Mouse (Mus musculus) thymus, adult 2 months (tissue): ENCODE measurements around the gene Ttc39d. TPM values are rescaled to one million over a fixed set of nuclear protein-coding genes. Genes with fewer than 3 reads are reported as not detected.

ENCODE experiments used
- DNase-seq: peaks from one replicate; pipeline ENCODE4 v3.0.0; 2021
- H3K27ac ChIP-seq: fragments of 200-500 bp; 2 replicates; pipeline ENCODE4 v1.5.1; 2012; ENCODE audit warnings: low read length, control low read depth; ENCODE audit not compliant: control insufficient read depth, insufficient read depth
- H3K27me3 ChIP-seq: fragments of 200-500 bp; 2 replicates; pipeline ENCODE4 v1.6.1; 2012; ENCODE audit warnings: mild to moderate bottlenecking, low read length, moderate library complexity, mixed read lengths; ENCODE audit not compliant: control insufficient read depth, insufficient read depth
- H3K36me3 ChIP-seq: fragments of 200-500 bp; 2 replicates; pipeline ENCODE4 v1.6.1; 2012; ENCODE audit warnings: mild to moderate bottlenecking, low read length, moderate library complexity; ENCODE audit not compliant: control insufficient read depth, insufficient read depth
- H3K4me1 ChIP-seq: fragments of 200-500 bp; replicated peaks from 2 replicates; pipeline ENCODE4 v1.6.1; 2012; ENCODE audit warnings: low read length; ENCODE audit not compliant: control insufficient read depth, insufficient read depth
- H3K4me3 ChIP-seq: fragments of 200-500 bp; 2 replicates; pipeline ENCODE4 v1.5.1; 2012; ENCODE audit warnings: mild to moderate bottlenecking, low read length, control low read depth, moderate library complexity; ENCODE audit not compliant: control insufficient read depth, insufficient read depth
- CTCF ChIP-seq: fragments of 200-500 bp; IDR thresholded peaks from 2 replicates; pipeline ENCODE4 v1.5.1; 2012; ENCODE audit warnings: mild to moderate bottlenecking, control low read depth, low read length, moderate library complexity, borderline replicate concordance; ENCODE audit not compliant: control insufficient read depth, poor library complexity, insufficient read depth; ENCODE audit errors: extremely low read depth
- POLR2A ChIP-seq: fragments of 200-500 bp; IDR thresholded peaks from 2 replicates; pipeline ENCODE4 v1.6.1; 2012; ENCODE audit warnings: mild to moderate bottlenecking, low read length, control low read depth, moderate library complexity; ENCODE audit not compliant: control insufficient read depth, poor library complexity, insufficient read depth; ENCODE audit errors: extremely low read depth
- WGBS: fragments of 180-500 bp; shearing (Covaris S2); methylation state at CpG from one replicate; pipeline ENCODE4 v1.1.7; 2018; 5-methylcytosine and 5-hydroxymethylcytosine counted together
- polyA plus RNA-seq: library from polyadenylated mRNA; depleted of rRNA; stranded (reverse); fragments of >200 nt; gene quantifications from 2 replicates; pipeline ENCODE4 v1.2.3, GENCODE M21; 2012; rRNA removed

Ttc39d gene
- polyA plus RNA-seq, 1 experiment: not detected

GRCm38 (mm10) chr17:80243116-80243515 lies 35.9 kb downstream of the Ttc39d start:
- WGBS: 96% methylated on average over 13 of the region's 13 CpGs
- Histone ChIP-seq H3K27me3 (no peaks in the 10 kb centered on the region), H3K4me3 (no peak overlapping the region), H3K36me3 (peaks cover 37% of the 10 kb centered on the region), H3K4me1 (no peaks in the 10 kb centered on the region), H3K27ac (no peak overlapping the region)
- no peak for DNase-seq
- TF ChIP-seq POLR2A (no peak), CTCF (no peak)

DNA sequence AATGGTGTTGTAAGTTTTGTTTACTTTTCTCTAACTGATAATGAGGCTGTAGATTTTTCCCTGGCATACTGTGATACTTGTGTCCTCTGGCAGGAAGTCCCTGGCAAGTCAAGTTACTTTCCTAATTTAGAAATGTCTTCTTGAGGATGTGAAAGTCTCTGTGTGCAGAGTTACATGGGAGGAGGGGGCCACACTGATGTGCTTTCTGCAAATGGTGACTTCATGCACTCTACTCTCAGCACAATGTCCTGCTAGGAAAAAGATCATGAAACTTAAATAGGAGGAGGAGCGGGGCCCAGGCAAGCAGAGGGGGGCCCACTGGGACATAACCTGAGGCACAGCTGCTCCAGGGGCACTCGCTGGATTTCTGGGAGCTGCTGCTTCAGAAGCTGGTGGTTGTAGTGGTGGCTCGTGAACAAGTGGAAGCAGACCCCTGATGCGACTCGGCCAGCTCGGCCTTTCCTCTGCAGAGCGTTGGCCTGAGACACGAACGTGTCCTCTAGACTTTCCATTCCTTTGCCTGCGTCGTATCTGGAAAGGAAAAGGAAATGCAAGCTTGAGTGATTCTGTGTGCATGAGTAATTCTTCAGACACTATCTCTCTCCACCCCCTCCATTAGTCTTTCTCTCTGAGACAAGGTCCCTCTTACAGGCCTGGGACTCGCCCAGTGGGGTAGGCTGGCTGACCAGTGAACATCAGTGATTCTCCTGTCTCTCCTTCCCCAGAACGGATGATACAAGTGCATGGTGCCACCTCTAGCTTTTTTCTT lies 45.7 kb downstream of the Ttc39d start:
- Histone ChIP-seq H3K4me3 (no peak overlapping the region), H3K4me1 (no peaks in the 10 kb centered on the region), H3K36me3 (peaks cover 60% of the 10 kb centered on the region), H3K27me3 (no peaks in the 10 kb centered on the region), H3K27ac (no peak overlapping the region)
- DNase-seq: no peak
- WGBS: 94% methylated on average over 13 of the region's 13 CpGs
- TF ChIP-seq CTCF (no peak), POLR2A (no peak)

- Histone ChIP-seq H3K27me3 (no peaks in the 10 kb centered on the region), H3K27ac (no peak overlapping the region), H3K4me3 (no peak overlapping the region), H3K36me3 (peaks cover 64% of the 10 kb centered on the region), H3K4me1 (no peaks in the 10 kb centered on the region)
- DNase-seq: no peak
- WGBS: over 99% methylated on average over 5 of the region's 5 CpGs
- TF ChIP-seq POLR2A: no peak
These were observed 47.2 kb downstream of the Ttc39d start for GRCm38 (mm10) chr17:80254421-80254820.

GRCm38 (mm10) chr17:80255208-80255607 lies 47.9 kb downstream of the Ttc39d start:
- Histone ChIP-seq H3K27me3 (no peaks in the 10 kb centered on the region), H3K36me3 (peaks cover 61% of the 10 kb centered on the region), H3K27ac (no peak overlapping the region), H3K4me1 (no peaks in the 10 kb centered on the region), H3K4me3 (no peak overlapping the region)
- WGBS: 92% methylated on average over 13 of the region's 13 CpGs
- TF ChIP-seq CTCF (no peak), POLR2A (no peak)
- DNase-seq: no peak

DNA sequence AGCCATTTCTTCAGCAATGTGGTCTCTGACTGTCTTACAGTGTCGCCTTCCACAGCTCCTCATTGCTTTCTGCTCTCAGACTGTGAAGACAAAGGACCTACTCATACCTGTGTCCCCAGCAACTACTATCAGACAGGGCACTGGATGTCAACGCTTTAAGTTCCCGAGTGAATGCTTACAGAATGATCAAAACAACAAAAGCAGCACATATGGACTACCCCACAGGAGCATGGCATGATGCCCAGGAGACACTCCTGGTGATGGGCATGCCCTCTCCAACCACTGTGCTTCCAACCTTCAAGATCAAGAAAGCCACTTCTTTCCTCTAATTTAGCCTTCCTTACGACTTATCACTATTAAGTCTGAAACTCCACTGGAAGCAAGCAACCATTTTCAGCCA lies 59.8 kb downstream of the Ttc39d start:
- no peak for DNase-seq
- Histone ChIP-seq H3K27ac (no peak overlapping the region), H3K4me1 (no peaks in the 10 kb centered on the region), H3K27me3 (no peaks in the 10 kb centered on the region), H3K4me3 (no peak overlapping the region), H3K36me3 (peaks cover 51% of the 10 kb centered on the region)
- 97% methylated on average over 4 of the region's 4 CpGs for WGBS
- TF ChIP-seq POLR2A: no peak
- TF ChIP-seq CTCF: no peak

Other genes starting within 250 kb of the Ttc39d start
- gene Hnrnpll, start 145.1 kb upstream of the Ttc39d start, polyA plus RNA-seq: 30.5 and 37.8 TPM in 2 replicates
- 8.7 and 9.3 TPM in 2 replicates for gene Galm, start 80.0 kb upstream of the Ttc39d start, polyA plus RNA-seq
- gene Srsf7, start 153 bp upstream of the Ttc39d start, polyA plus RNA-seq: 131 and 148 TPM in 2 replicates
- gene Gemin6, start 17.0 kb downstream of the Ttc39d start, polyA plus RNA-seq: 3.4 and 4.6 TPM in 2 replicates
- gene Morn2, start 82.7 kb downstream of the Ttc39d start, polyA plus RNA-seq: 2.5 and 3.8 TPM in 2 replicates
- gene Dhx57, start 83.0 kb downstream of the Ttc39d start, polyA plus RNA-seq: 16.6 and 18.9 TPM in 2 replicates
- 0.12 and 0.23 TPM in 2 replicates for gene Arhgef33, start 99.9 kb downstream of the Ttc39d start, polyA plus RNA-seq
- 1.2 TPM in 1 of 2 replicates, not detected in the other for gene Gm10190, start 166.1 kb downstream of the Ttc39d start, polyA plus RNA-seq